ENCODE assay signal across 14 mouse cellular contexts in genomic region chr6:84466223-84466622, GRCm38 (mm10).
A peak's percentile ranks its signal among the peaks of the same experiment; 100 is the strongest.
DNase-seq lines count a peak whose midpoint lies in the region; ATAC-seq and TF ChIP-seq lines count a peak whose summit lies in the region.
"Had no signal": no experiment of that assay in that cellular context is flagged by ENCODE, and none has a peak within 500 bp of the region (broad histone marks: within the 10 kb centered on the region; RNA-seq: fewer than 3 reads in every experiment).

No protein-coding gene starts in this region.

- H3K4me2 ChIP-seq in hindbrain, embryonic 11.5 days (replicated peaks; ENCODE audit: low read depth, low read length), result no peak overlapping the region
- H3K4me2 ChIP-seq: heart, embryonic 15.5 days had no signal

- no peaks in the 10 kb centered on the region for H3K4me1 ChIP-seq in hindbrain, embryonic 11.5 days (replicated peaks; ENCODE audit: control insufficient read depth, insufficient read depth, low read length)
- H3K4me1 ChIP-seq in hindbrain, embryonic 10.5 days (replicated peaks), result no peaks in the 10 kb centered on the region
- H3K4me1 ChIP-seq in cerebellum, adult 2 months (ENCODE audit: control insufficient read depth, insufficient read depth, low read length), result no peaks in the 10 kb centered on the region
- H3K4me1 ChIP-seq: heart, embryonic 15.5 days had no signal

- no peak for TF ChIP-seq POLR2A in cerebellum, adult 2 months (IDR thresholded peaks at IDR 0.05; ENCODE audit: borderline replicate concordance, insufficient read depth, low read length)

- WGBS in hindbrain, embryonic 11.5 days, result 70% methylated on average over 7 of the region's 7 CpGs
- 74% methylated on average over 7 of the region's 7 CpGs for WGBS in hindbrain, embryonic 10.5 days
- 25% methylated on average over 7 of the region's 7 CpGs for WGBS in cerebellum, adult 2 months

- H3K27ac ChIP-seq in hindbrain, embryonic 11.5 days (ENCODE audit: low read depth, low read length), result no peak overlapping the region
- H3K27ac ChIP-seq in hindbrain, embryonic 10.5 days, result no peak overlapping the region
- H3K27ac ChIP-seq in cerebellum, adult 2 months (ENCODE audit: insufficient read depth, low read length), result no peak overlapping the region
- H3K27ac ChIP-seq: heart, embryonic 15.5 days had no signal

- H3K36me3 ChIP-seq in hindbrain, embryonic 11.5 days (ENCODE audit: control insufficient read depth, insufficient read depth, low read length), result no peaks in the 10 kb centered on the region
- H3K36me3 ChIP-seq in hindbrain, embryonic 10.5 days, result no peaks in the 10 kb centered on the region
- H3K36me3 ChIP-seq: heart, embryonic 15.5 days had no signal

- ATAC-seq in hindbrain, embryonic 11.5 days (ENCODE audit: low FRiP score), result no peak
- ATAC-seq: CD4-positive, CD25-positive, alpha-beta regulatory T cell, adult 4 months; Patski had no signal

- peak; percentile 11 for DNase-seq in hindbrain, embryonic 11.5 days (ENCODE audit: low spot score)
- no peak for DNase-seq in hindbrain, embryonic 10.5 days (ENCODE audit: low spot score)
- DNase-seq in cerebellum, adult 2 months, result peak; percentile 39 to 54
- peak; percentile 37 to 60 for DNase-seq in frontal cortex, adult 2 months (ENCODE audit: extremely low spot score in 1 of 2, low spot score in 1 of 2)
- peak; percentile 43 to 46 for DNase-seq in left cerebral cortex, postnatal 14 days (ENCODE audit: low spot score in 2 of 2)
- no peak for DNase-seq in T-cell, adult 2 months (ENCODE audit: low spot score)
- DNase-seq in thymus, postnatal 4 days, result no peak
- no peak for DNase-seq in urinary bladder, postnatal 36 days (ENCODE audit: low spot score in 2 of 2)
- DNase-seq: adrenal gland, postnatal 25 days; kidney, postnatal 25 days; lung, postnatal 14 days had no signal

- no peak for TF ChIP-seq CTCF in cerebellum, adult 2 months (IDR thresholded peaks at IDR 0.05; ENCODE audit: borderline replicate concordance, insufficient read depth, low read depth, low read length)

- intact Hi-C loops in left cerebral cortex, postnatal 14 days (cut with DNase I), result loop anchor here (10.0 kb wide), 1 partner anchor 231 kb away; no protein-coding TSS in a partner anchor

- no peak overlapping the region for H3K9ac ChIP-seq in hindbrain, embryonic 11.5 days (ENCODE audit: low read depth, low read length)
- H3K9ac ChIP-seq: heart, embryonic 15.5 days had no signal

- H3K9me3 ChIP-seq in hindbrain, embryonic 11.5 days (ENCODE audit: control insufficient read depth, low read length), result no peaks in the 10 kb centered on the region
- no peaks in the 10 kb centered on the region for H3K9me3 ChIP-seq in hindbrain, embryonic 10.5 days
- H3K9me3 ChIP-seq: heart, embryonic 15.5 days had no signal

- H3K27me3 ChIP-seq in hindbrain, embryonic 11.5 days (ENCODE audit: control insufficient read depth, insufficient read depth, low read length), result no peaks in the 10 kb centered on the region
- H3K27me3 ChIP-seq in hindbrain, embryonic 10.5 days (ENCODE audit: insufficient read depth, poor library complexity, severe bottlenecking), result no peaks in the 10 kb centered on the region
- H3K27me3 ChIP-seq in cerebellum, adult 2 months (ENCODE audit: control insufficient read depth, insufficient read depth, low read length), result no peaks in the 10 kb centered on the region
- H3K27me3 ChIP-seq: heart, embryonic 15.5 days had no signal

- no peak overlapping the region for H3K4me3 ChIP-seq in hindbrain, embryonic 11.5 days (ENCODE audit: low read depth, low read length)
- H3K4me3 ChIP-seq in hindbrain, embryonic 10.5 days, result no peak overlapping the region
- no peak overlapping the region for H3K4me3 ChIP-seq in cerebellum, adult 2 months (replicated peaks; ENCODE audit: insufficient read depth, low read depth, low read length)
- H3K4me3 ChIP-seq: heart, embryonic 15.5 days had no signal

Comparison
In these comparisons a context has a peak if more than half of its experiments do, and no peak if none do; other contexts are left out.
1. DNase-seq: peak in hindbrain, embryonic 11.5 days (single experiment), cerebellum, adult 2 months (2 of 2), frontal cortex, adult 2 months (2 of 2) and left cerebral cortex, postnatal 14 days (2 of 2); none in hindbrain, embryonic 10.5 days (single experiment), T-cell, adult 2 months (single experiment), thymus, postnatal 4 days (single experiment) and urinary bladder, postnatal 36 days (0 of 2).